Mouse (Mus musculus): ENCODE data around the gene Ptprd. TPM values are rescaled to one million over a fixed set of nuclear protein-coding genes. Genes with fewer than 3 reads are reported as not detected.

Ptprd gene
- polyA plus RNA-seq, 1 experiment from 2014 or later: 6.3 TPM

DNA sequence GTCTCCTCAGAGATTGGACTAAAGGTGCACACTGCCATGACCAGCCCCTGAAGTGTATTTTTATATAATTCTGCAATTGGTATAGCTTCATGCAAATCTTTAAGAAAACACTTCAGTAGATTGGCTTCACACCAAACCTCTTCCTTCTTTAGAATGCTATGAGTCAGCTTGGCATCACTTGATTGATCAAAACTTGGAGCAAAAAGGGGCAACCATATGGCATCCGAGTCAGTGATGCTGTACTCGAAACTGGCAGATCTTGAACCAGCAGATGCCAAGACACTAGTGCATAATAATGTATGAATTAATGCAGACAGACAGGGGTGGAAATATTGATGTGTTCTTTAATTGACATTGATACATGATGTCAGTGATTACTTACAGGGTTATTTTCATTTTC is 1056.2 kb downstream of the Ptprd start:
- ATAC-seq (ENCODE audit: low read depth): no peak
- no peak overlapping the region for H3K27ac ChIP-seq (ENCODE audit: low read length)
- WGBS (ENCODE audit: insufficient replicate concordance): 59% methylated on average over 2 of the region's 2 CpGs
- no peak overlapping the region for H3K9ac ChIP-seq (ENCODE audit: low read depth, low read length)
- H3K4me2 ChIP-seq (ENCODE audit: low read depth, low read length): no peak overlapping the region
- H3K27me3 ChIP-seq (ENCODE audit: control insufficient read depth, insufficient read depth, low read depth, low read length): no peaks in the 10 kb centered on the region
- H3K9me3 ChIP-seq (replicated peaks; ENCODE audit: control insufficient read depth, low read length): no peaks in the 10 kb centered on the region
- H3K4me1 ChIP-seq (ENCODE audit: control insufficient read depth, low read depth, low read length): no peaks in the 10 kb centered on the region
- H3K36me3 ChIP-seq (ENCODE audit: control insufficient read depth, insufficient read depth): no peaks in the 10 kb centered on the region
- no peak overlapping the region for H3K4me3 ChIP-seq (ENCODE audit: low read depth, low read length)

DNA sequence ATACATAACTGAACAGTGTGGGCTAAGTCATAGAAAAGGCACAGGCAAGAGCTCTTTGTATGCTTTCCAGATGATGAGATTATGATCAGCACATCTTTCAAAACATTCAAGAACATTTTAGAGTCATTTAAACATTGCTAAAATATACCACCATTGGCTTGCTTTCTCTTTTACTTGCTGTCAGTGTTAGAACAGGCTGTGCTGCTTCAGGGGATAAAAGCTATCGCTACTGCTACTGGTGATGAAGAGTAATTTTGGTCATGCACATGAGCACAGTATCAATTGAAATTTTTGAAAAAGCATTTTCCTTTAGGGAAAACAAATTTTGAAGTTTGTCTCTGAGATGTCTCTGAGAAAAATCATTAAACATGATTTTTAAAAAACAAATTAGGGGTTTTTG is 1056.7 kb downstream of the Ptprd start:
- no peak overlapping the region for H3K9ac ChIP-seq (ENCODE audit: low read depth, low read length)
- no peaks in the 10 kb centered on the region for H3K9me3 ChIP-seq (replicated peaks; ENCODE audit: control insufficient read depth, low read length)
- no peaks in the 10 kb centered on the region for H3K4me1 ChIP-seq (ENCODE audit: control insufficient read depth, low read depth, low read length)
- H3K27ac ChIP-seq (ENCODE audit: low read length): no peak overlapping the region
- H3K27me3 ChIP-seq (ENCODE audit: control insufficient read depth, insufficient read depth, low read depth, low read length): no peaks in the 10 kb centered on the region
- H3K36me3 ChIP-seq (ENCODE audit: control insufficient read depth, insufficient read depth): no peaks in the 10 kb centered on the region
- ATAC-seq (ENCODE audit: low read depth): no peak
- H3K4me2 ChIP-seq (ENCODE audit: low read depth, low read length): no peak overlapping the region
- WGBS (ENCODE audit: insufficient replicate concordance): 60% methylated on average over 1 of the region's 1 CpGs
- H3K4me3 ChIP-seq (ENCODE audit: low read depth, low read length): no peak overlapping the region

DNA sequence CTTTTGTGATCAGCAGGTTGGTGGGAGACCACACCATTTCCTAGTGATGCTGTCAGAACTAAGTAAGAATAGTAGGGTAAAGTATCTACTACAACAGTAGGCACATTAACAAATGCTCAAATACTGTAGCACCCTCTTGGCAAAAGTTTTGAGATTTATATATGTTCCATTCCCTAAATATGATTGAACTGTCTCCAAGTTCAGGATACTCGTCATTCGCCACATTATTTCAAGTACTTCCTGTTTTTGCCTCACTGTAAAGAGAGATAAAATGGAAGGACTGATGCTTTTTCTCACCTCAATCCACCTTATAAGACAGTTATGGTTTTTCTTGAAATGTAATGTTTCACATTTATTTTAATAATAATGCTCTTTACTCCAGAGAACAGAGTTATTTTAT is 1086.9 kb downstream of the Ptprd start:
- no peaks in the 10 kb centered on the region for H3K36me3 ChIP-seq (ENCODE audit: control insufficient read depth, insufficient read depth)
- WGBS (ENCODE audit: insufficient replicate concordance): 26% methylated on average over 2 of the region's 2 CpGs
- H3K4me2 ChIP-seq (ENCODE audit: low read depth, low read length): no peak overlapping the region
- H3K9ac ChIP-seq (ENCODE audit: low read depth, low read length): no peak overlapping the region
- no peaks in the 10 kb centered on the region for H3K4me1 ChIP-seq (ENCODE audit: control insufficient read depth, low read depth, low read length)
- no peaks in the 10 kb centered on the region for H3K9me3 ChIP-seq (replicated peaks; ENCODE audit: control insufficient read depth, low read length)
- H3K27me3 ChIP-seq (ENCODE audit: control insufficient read depth, insufficient read depth, low read depth, low read length): no peaks in the 10 kb centered on the region
- H3K4me3 ChIP-seq (ENCODE audit: low read depth, low read length): no peak overlapping the region
- ATAC-seq (ENCODE audit: low read depth): no peak
- no peak overlapping the region for H3K27ac ChIP-seq (ENCODE audit: low read length)

DNA sequence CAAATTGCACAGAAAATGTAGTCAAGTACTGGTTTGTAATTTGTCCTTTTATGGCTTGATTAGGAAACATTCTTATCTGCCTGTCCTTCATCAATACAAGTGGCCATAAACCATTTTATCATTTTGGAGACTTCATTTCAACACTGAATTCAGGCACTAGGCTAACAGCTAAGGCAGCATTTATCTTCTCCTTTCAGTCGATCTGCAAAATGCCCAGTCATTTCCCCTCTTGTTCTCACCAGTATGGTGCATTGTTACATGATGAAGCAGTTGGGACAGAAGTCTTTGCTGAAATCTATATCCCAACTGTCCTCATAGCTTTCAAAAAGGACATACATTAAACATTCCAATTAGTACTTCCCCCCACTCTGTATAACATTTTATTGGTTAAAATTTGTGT is 1100.9 kb downstream of the Ptprd start:
- no peaks in the 10 kb centered on the region for H3K4me1 ChIP-seq (ENCODE audit: control insufficient read depth, low read depth, low read length)
- 19% methylated on average over 1 of the region's 1 CpGs for WGBS (ENCODE audit: insufficient replicate concordance)
- no peak overlapping the region for H3K27ac ChIP-seq (ENCODE audit: low read length)
- H3K9me3 ChIP-seq (replicated peaks; ENCODE audit: control insufficient read depth, low read length): no peaks in the 10 kb centered on the region
- no peaks in the 10 kb centered on the region for H3K36me3 ChIP-seq (ENCODE audit: control insufficient read depth, insufficient read depth)
- H3K9ac ChIP-seq (ENCODE audit: low read depth, low read length): no peak overlapping the region
- no peak overlapping the region for H3K4me2 ChIP-seq (ENCODE audit: low read depth, low read length)
- H3K4me3 ChIP-seq (ENCODE audit: low read depth, low read length): no peak overlapping the region
- no peak for ATAC-seq (ENCODE audit: low read depth)
- no peaks in the 10 kb centered on the region for H3K27me3 ChIP-seq (ENCODE audit: control insufficient read depth, insufficient read depth, low read depth, low read length)

DNA sequence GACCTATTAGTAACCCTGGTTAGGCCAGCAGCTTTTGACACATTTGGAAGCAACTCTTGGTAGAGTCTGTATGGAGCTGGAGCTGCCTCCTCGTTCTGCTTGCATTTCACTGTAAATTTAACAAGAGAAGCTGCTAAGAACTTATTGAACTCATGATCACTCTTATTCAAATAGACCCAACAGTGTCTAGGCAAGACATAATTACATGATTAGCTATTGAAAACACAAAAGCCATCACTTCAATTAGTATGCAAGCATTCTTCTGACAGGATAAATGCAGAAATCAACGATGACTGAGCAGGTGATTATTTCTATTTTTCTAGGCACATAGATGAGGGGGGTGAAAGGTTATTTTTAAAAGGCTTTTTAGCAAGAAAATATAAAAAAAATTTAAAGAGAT is 1104.5 kb downstream of the Ptprd start:
- no peaks in the 10 kb centered on the region for H3K36me3 ChIP-seq (ENCODE audit: control insufficient read depth, insufficient read depth)
- WGBS (ENCODE audit: insufficient replicate concordance): 59% methylated on average over 2 of the region's 2 CpGs

DNA sequence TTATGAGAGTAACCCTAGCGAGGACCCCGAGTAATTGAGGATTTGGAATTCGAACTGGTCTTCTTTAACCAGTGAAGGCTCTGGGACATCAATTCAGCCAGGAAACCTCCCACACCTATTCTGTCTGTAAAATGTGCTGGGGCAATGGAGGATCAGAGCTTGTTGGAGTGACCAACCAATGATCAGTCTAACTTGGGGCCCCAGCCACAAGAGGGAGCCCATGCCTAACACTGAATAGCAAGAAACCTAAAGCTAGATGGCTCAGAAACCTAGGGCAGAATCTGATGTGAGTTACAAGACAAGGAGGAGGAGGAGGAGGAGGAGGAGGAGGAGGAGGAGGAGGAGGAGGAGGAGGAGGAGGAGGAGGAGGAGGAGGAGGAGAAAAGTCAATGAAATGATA is 1128.6 kb downstream of the Ptprd start:
- H3K4me2 ChIP-seq (ENCODE audit: low read depth, low read length): no peak overlapping the region
- ATAC-seq (ENCODE audit: low read depth): no peak
- whole genome bisulfite sequencing (ENCODE audit: insufficient replicate concordance): 54% methylated on average over 3 of the region's 3 CpGs

More for the DNA sequence above, 1104.5 kb downstream of the Ptprd start:
- no peak overlapping the region for H3K27ac ChIP-seq (ENCODE audit: low read length)
- no peak overlapping the region for H3K4me3 ChIP-seq (ENCODE audit: low read depth, low read length)
- no peak for ATAC-seq (ENCODE audit: low read depth)
- H3K9me3 ChIP-seq (replicated peaks; ENCODE audit: control insufficient read depth, low read length): no peaks in the 10 kb centered on the region
- no peak overlapping the region for H3K4me2 ChIP-seq (ENCODE audit: low read depth, low read length)
- H3K4me1 ChIP-seq (ENCODE audit: control insufficient read depth, low read depth, low read length): no peaks in the 10 kb centered on the region
- H3K27me3 ChIP-seq (ENCODE audit: control insufficient read depth, insufficient read depth, low read depth, low read length): no peaks in the 10 kb centered on the region
- no peak overlapping the region for H3K9ac ChIP-seq (ENCODE audit: low read depth, low read length)

DNA sequence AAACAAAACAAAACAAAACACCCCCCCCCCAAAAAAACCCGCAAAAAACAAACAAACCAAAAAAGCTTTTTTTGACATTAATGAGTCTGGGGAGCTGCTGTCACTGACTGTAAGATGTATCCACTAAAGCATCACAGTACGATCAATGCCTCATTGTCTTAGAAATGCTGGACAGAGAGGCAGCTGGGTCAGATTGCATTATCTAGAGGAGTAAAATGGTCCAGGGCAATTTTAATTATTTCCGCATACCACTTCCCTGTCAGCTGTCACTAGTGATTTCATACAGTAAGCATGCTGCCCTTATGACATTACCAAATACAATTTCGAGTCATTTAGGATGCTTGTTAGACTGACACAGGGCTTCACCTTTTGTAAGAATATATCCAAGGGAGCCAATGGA is 1134.2 kb downstream of the Ptprd start:
- H3K9ac ChIP-seq (ENCODE audit: low read depth, low read length): no peak overlapping the region
- H3K9me3 ChIP-seq (replicated peaks; ENCODE audit: control insufficient read depth, low read length): no peaks in the 10 kb centered on the region
- WGBS (ENCODE audit: insufficient replicate concordance): 65% methylated on average over 4 of the region's 4 CpGs
- H3K4me3 ChIP-seq (ENCODE audit: low read depth, low read length): no peak overlapping the region
- no peak for ATAC-seq (ENCODE audit: low read depth)
- no peaks in the 10 kb centered on the region for H3K36me3 ChIP-seq (ENCODE audit: control insufficient read depth, insufficient read depth)
- H3K27ac ChIP-seq (ENCODE audit: low read length): no peak overlapping the region
- H3K27me3 ChIP-seq (ENCODE audit: control insufficient read depth, insufficient read depth, low read depth, low read length): no peaks in the 10 kb centered on the region
- H3K4me2 ChIP-seq (ENCODE audit: low read depth, low read length): no peak overlapping the region
- no peaks in the 10 kb centered on the region for H3K4me1 ChIP-seq (ENCODE audit: control insufficient read depth, low read depth, low read length)

More for the DNA sequence above, 1128.6 kb downstream of the Ptprd start:
- Histone ChIP-seq H3K9ac (ENCODE audit: low read depth, low read length) (no peak overlapping the region), H3K9me3 (replicated peaks; ENCODE audit: control insufficient read depth, low read length) (no peaks in the 10 kb centered on the region), H3K4me3 (ENCODE audit: low read depth, low read length) (no peak overlapping the region), H3K27me3 (ENCODE audit: control insufficient read depth, insufficient read depth, low read depth, low read length) (no peaks in the 10 kb centered on the region), H3K36me3 (ENCODE audit: control insufficient read depth, insufficient read depth) (no peaks in the 10 kb centered on the region), H3K27ac (ENCODE audit: low read length) (no peak overlapping the region), H3K4me1 (ENCODE audit: control insufficient read depth, low read depth, low read length) (no peaks in the 10 kb centered on the region)

DNA sequence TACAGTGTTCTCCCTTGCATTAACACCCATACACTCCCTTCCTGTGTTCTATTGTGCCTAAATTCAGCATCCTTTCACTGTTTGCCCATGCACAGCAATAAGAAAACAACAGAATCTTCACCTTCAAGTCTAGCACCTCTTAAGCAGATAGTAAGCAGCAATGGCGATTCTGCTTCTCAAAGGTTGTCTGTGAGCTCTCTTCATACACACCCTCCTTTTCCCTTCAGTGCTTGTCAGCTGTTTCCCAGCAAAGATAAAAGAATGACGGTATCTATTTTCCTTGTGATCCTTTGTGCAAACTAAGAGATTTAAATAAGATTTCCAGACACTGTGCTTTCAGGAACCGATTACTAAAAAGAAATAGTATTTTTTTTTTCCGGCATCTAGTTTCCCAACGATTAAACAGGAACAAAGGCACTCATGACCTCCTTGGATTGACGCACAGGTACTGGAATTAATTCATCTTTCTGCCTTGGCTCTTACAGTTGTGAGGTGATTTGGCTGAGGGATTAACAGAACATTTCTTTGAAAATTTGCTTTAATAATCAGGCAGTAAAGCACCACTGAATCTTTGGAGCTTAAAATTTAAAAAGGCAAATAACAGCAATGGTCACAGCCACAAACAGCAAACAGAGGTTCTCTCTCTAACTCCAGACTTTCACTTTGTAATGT is 1161.1 kb downstream of the Ptprd start:
- Histone ChIP-seq H3K36me3 (ENCODE audit: control insufficient read depth, insufficient read depth) (no peaks in the 10 kb centered on the region), H3K4me1 (ENCODE audit: control insufficient read depth, low read depth, low read length) (no peaks in the 10 kb centered on the region), H3K4me3 (ENCODE audit: low read depth, low read length) (no peak overlapping the region), H3K9ac (ENCODE audit: low read depth, low read length) (no peak overlapping the region), H3K9me3 (replicated peaks; ENCODE audit: control insufficient read depth, low read length) (no peaks in the 10 kb centered on the region), H3K27ac (ENCODE audit: low read length) (no peak overlapping the region), H3K4me2 (ENCODE audit: low read depth, low read length) (no peak overlapping the region), H3K27me3 (ENCODE audit: control insufficient read depth, insufficient read depth, low read depth, low read length) (no peaks in the 10 kb centered on the region)
- no peak for ATAC-seq (ENCODE audit: low read depth)
- 60% methylated on average over 6 of the region's 6 CpGs for WGBS (ENCODE audit: insufficient replicate concordance)

DNA sequence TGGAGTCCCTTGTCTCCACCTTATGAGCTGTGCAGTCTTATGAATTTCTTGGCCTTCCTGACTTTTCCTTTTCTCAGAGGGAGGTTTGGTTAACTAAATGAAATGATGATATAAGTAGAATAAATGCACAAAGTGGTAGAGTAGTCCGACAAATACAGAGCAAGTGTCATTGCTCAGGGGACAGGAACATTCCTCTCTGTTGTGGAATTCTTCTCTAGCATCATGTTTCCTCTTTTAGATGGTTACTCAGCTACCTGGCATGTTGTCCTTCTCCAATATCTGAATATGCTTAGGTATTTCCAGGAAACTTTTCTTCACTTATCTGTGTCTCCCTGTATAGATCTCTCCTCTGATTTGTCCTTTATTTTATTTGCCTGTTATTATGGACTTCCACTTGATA is 1207.3 kb downstream of the Ptprd start:
- no peak overlapping the region for H3K27ac ChIP-seq (ENCODE audit: low read length)
- H3K4me1 ChIP-seq (ENCODE audit: control insufficient read depth, low read depth, low read length): no peaks in the 10 kb centered on the region
- no peak for ATAC-seq (ENCODE audit: low read depth)
- H3K9ac ChIP-seq (ENCODE audit: low read depth, low read length): no peak overlapping the region
- H3K36me3 ChIP-seq (ENCODE audit: control insufficient read depth, insufficient read depth): no peaks in the 10 kb centered on the region
- WGBS (ENCODE audit: insufficient replicate concordance): 52% methylated on average over 1 of the region's 1 CpGs
- H3K4me2 ChIP-seq (ENCODE audit: low read depth, low read length): no peak overlapping the region
- no peaks in the 10 kb centered on the region for H3K27me3 ChIP-seq (ENCODE audit: control insufficient read depth, insufficient read depth, low read depth, low read length)
- no peak overlapping the region for H3K4me3 ChIP-seq (ENCODE audit: low read depth, low read length)
- H3K9me3 ChIP-seq (replicated peaks; ENCODE audit: control insufficient read depth, low read length): no peaks in the 10 kb centered on the region

Measured in liver, embryonic 16.5 days (tissue).